Mouse (Mus musculus): ENCODE measurements around the gene Emilin2.

The Emilin2 gene

GRCm38 (mm10) chr17:71301413-71301812 is 10.4 kb downstream of the Emilin2 start:
- in situ Hi-C loops (cut with MboI; ENCODE audit: low sequenced_read_pairs), result no loop called here

GRCm38 (mm10) chr17:71300338-71300737 is 11.4 kb downstream of the Emilin2 start:
- in situ Hi-C loops (cut with MboI; ENCODE audit: low sequenced_read_pairs), result no loop called here

GRCm38 (mm10) chr17:71299879-71300278 is 11.9 kb downstream of the Emilin2 start:
- in situ Hi-C loops (cut with MboI; ENCODE audit: low sequenced_read_pairs), result no loop called here

GRCm38 (mm10) chr17:71294570-71294969 is 17.2 kb downstream of the Emilin2 start:
- in situ Hi-C loops (cut with MboI; ENCODE audit: low sequenced_read_pairs), result no loop called here

- in situ Hi-C loops (cut with MboI; ENCODE audit: low sequenced_read_pairs), result no loop called here
Observed at GRCm38 (mm10) chr17:71292897-71293296, 18.9 kb downstream of the Emilin2 start.

GRCm38 (mm10) chr17:71291897-71292420 is 19.8 kb downstream of the Emilin2 start:
- in situ Hi-C loops (cut with MboI; ENCODE audit: low sequenced_read_pairs), result no loop called here

- in situ Hi-C loops (cut with MboI; ENCODE audit: low sequenced_read_pairs), result no loop called here
Observed at GRCm38 (mm10) chr17:71290486-71291410, 21.0 kb downstream of the Emilin2 start.

GRCm38 (mm10) chr17:71289572-71290176 is 22.1 kb downstream of the Emilin2 start:
- in situ Hi-C loops (cut with MboI; ENCODE audit: low sequenced_read_pairs), result no loop called here

GRCm38 (mm10) chr17:71288808-71289548 is 22.8 kb downstream of the Emilin2 start:
- in situ Hi-C loops (cut with MboI; ENCODE audit: low sequenced_read_pairs), result no loop called here

GRCm38 (mm10) chr17:71288145-71288758 is 23.5 kb downstream of the Emilin2 start:
- in situ Hi-C loops (cut with MboI; ENCODE audit: low sequenced_read_pairs), result no loop called here

- in situ Hi-C loops (cut with MboI; ENCODE audit: low sequenced_read_pairs), result no loop called here
Observed at GRCm38 (mm10) chr17:71287586-71287985, 24.2 kb downstream of the Emilin2 start.

GRCm38 (mm10) chr17:71285929-71286328 is 25.8 kb downstream of the Emilin2 start:
- in situ Hi-C loops (cut with MboI; ENCODE audit: low sequenced_read_pairs), result no loop called here

GRCm38 (mm10) chr17:71284890-71285289 is 26.9 kb downstream of the Emilin2 start:
- in situ Hi-C loops (cut with MboI; ENCODE audit: low sequenced_read_pairs), result no loop called here

GRCm38 (mm10) chr17:71283237-71283636 is 28.5 kb downstream of the Emilin2 start:
- in situ Hi-C loops (cut with MboI; ENCODE audit: low sequenced_read_pairs), result no loop called here

- in situ Hi-C loops (cut with MboI; ENCODE audit: low sequenced_read_pairs), result no loop called here
Observed at GRCm38 (mm10) chr17:71282716-71283115, 29.1 kb downstream of the Emilin2 start.

GRCm38 (mm10) chr17:71277701-71278491 is 33.9 kb downstream of the Emilin2 start:
- in situ Hi-C loops (cut with MboI; ENCODE audit: low sequenced_read_pairs), result no loop called here

- in situ Hi-C loops (cut with MboI; ENCODE audit: low sequenced_read_pairs), result no loop called here
Observed at GRCm38 (mm10) chr17:71276771-71277170, 35.0 kb downstream of the Emilin2 start.

GRCm38 (mm10) chr17:71273901-71274300 is 37.9 kb downstream of the Emilin2 start:
- in situ Hi-C loops (cut with MboI; ENCODE audit: low sequenced_read_pairs), result no loop called here

- in situ Hi-C loops (cut with MboI; ENCODE audit: low sequenced_read_pairs), result no loop called here
Observed at GRCm38 (mm10) chr17:71268599-71268998, 43.2 kb downstream of the Emilin2 start.

- in situ Hi-C loops (cut with MboI; ENCODE audit: low sequenced_read_pairs), result no loop called here
Observed at GRCm38 (mm10) chr17:71268152-71268551, 43.6 kb downstream of the Emilin2 start.
